Mouse (Mus musculus) heart, adult 2 months (tissue): ENCODE measurements at regions not wholly inside any gene's neighbourhood (a gene's known extent, or its start where the extent isn't known, plus 50 kb on each side); places are given as distances from the start of the nearest gene placed in this dataset.

Experiments used
- EP300 ChIP-seq: fragments of 200-500 bp; IDR thresholded peaks from 2 replicates; pipeline ENCODE4 v1.6.1; 2011; ENCODE audit warnings: low read depth, low read length, control low read depth; ENCODE audit not compliant: insufficient read depth
- POLR2A ChIP-seq: fragments of 200-500 bp; IDR thresholded peaks from 2 replicates; pipeline ENCODE4 v1.6.1; 2011; ENCODE audit warnings: mild to moderate bottlenecking, low read depth, low read length, control low read depth; ENCODE audit not compliant: insufficient read depth

- no peak for TF ChIP-seq EP300
- no peak for TF ChIP-seq POLR2A
Observed at GRCm38 (mm10) chr13:57364396-57364795, 468.6 kb upstream of the Trpc7 start.
